Mouse (Mus musculus) sigmoid colon, adult 10 weeks (tissue): ENCODE measurements around the gene Megf6. TPM values are rescaled to one million over a fixed set of nuclear protein-coding genes. Genes with fewer than 3 reads are reported as not detected.

ENCODE experiments used
- polyA plus RNA-seq: library from polyadenylated mRNA; stranded (reverse); fragments of 350-450 nt; fragmentation: Illumina TruSeq; extraction: RNeasy Lipid Tissue Mini Kit (QIAGEN cat#74804); gene quantifications from one replicate; pipeline ENCODE4 v1.2.3, GENCODE M21; 2014; ENCODE audit warnings: low read depth, low replicate concordance

Gene Megf6
- polyA plus RNA-seq: 0.06 TPM

DNA sequence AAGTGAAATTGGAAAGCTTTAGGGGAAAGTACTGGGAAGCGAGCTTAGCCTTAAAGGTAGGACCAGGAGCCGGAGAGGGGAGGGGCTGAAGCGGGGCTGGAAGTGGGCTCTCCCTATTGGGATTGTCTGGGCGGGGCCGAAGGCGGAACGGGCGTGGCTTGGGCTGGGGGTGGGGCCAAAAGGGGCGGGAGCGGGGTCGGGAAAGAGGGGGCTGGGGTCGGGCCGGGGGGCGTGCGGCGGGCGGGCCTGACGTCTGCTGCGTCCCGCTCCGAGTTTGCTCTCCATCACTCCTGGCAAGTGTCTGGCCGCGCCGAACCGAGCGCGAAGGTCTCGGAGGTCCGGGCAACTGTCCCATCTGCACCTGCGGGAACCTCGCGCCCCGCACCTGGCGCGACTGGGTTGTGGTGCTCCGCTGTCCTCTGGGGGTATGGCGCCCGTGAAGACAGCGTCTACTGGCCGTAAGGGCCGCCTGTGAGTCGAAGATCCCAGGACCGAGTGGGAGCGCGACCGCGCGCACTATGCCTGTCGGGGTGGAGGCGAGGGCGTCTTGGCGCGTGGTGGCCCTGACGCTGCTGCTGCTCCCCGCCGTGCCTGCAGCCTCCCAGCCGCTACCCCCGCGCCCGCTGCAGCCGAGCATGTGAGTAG is at the start of gene Megf6:
Megf6 (plus strand) TSS at position 225 of the 645 bp plus-strand sequence.

DNA sequence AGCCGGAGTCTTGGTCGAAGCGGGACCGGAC is 30.5 kb upstream of the Megf6 start, which contains the start of gene Trp73:
Trp73 (minus strand) TSS at position 27 of the 31 bp plus-strand sequence.

DNA sequence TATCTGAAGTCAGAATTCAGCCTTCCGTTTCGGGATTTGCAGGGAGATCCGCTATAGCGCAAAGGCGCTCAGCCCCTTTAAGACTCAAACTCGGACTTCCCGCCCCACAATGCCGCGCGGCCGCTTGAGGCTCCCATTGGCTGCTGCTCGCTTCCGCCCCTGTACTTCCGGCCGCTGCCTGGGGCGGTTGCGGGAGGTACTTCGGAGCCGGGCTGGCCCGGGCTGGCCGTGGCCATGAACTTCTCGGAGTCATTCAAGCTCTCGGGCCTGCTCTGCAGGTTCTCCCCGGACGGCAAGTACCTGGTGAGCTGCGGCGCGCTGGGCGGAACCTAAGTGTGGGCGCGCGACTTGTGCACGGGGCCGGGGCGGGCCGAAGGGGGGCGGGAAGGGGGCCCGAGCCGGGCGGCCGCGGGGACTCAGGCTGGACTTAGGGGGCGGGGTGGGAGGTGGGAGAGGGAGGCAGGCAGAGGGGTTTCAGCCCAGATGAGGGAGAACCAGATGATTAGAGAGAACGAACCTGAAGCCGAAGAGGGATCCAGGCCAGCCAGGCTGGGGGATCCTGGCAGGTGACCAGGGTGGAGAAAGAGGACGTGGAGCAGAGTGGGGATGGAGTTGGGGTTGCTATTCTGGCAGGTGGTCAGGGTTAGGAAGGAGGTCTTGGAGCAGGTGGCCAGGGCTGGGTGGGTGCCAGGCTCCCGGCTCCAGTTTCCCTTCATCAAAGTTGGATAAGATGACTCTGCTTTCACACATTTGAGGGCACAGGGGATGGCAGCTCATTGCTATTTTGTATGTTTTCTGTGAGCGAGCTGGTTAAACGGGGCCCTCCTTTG is 28.1 kb upstream of the Megf6 start, which contains the start of gene Wrap73:
Wrap73 (plus strand) TSS at position 162 of the 830 bp plus-strand sequence.

GRCm38 (mm10) chr4:154160538-154161390 is 9.8 kb upstream of the Megf6 start, which contains the start of gene Tprgl:
TSS of gene Tprgl (minus strand) at chr4:154160666.

GRCm38 (mm10) chr4:154301466-154301881 is 130.9 kb downstream of the Megf6 start, which contains the start of gene Arhgef16:
TSS of gene Arhgef16 (minus strand) at chr4:154301676.

Other genes starting within 250 kb of the Megf6 start
- gene A430005L14Rik, start 213.5 kb upstream of the Megf6 start, polyA plus RNA-seq: 10.1 TPM
- gene Dffb, start 195.6 kb upstream of the Megf6 start, polyA plus RNA-seq: 8.5 TPM
- 12.6 TPM for gene Cep104, start 195.5 kb upstream of the Megf6 start, polyA plus RNA-seq
- gene Lrrc47, start 159.0 kb upstream of the Megf6 start, polyA plus RNA-seq: 10.1 TPM
- gene Smim1, start 144.5 kb upstream of the Megf6 start, polyA plus RNA-seq: 0.09 TPM
- gene Ccdc27, start 128.1 kb upstream of the Megf6 start, polyA plus RNA-seq: not detected
- gene Trp73, start 30.5 kb upstream of the Megf6 start, polyA plus RNA-seq: not detected
- gene Wrap73, start 28.4 kb upstream of the Megf6 start, polyA plus RNA-seq: 1.2 TPM
- 99.9 TPM for gene Tprgl, start 10.1 kb upstream of the Megf6 start, polyA plus RNA-seq
- gene Arhgef16, start 130.9 kb downstream of the Megf6 start, polyA plus RNA-seq: 1.7 TPM
- gene B230104I21Rik, start 165.4 kb downstream of the Megf6 start, polyA plus RNA-seq: not detected